Mouse (Mus musculus) cerebellum, adult 2 months (tissue): ENCODE measurements around the gene Slc39a11. TPM values are rescaled to one million over a fixed set of nuclear protein-coding genes. Genes with fewer than 3 reads are reported as not detected.

ENCODE experiments used
- DNase-seq, 2 experiments: peaks; one replicate each; pipeline ENCODE4 v3.0.0; 2021
- H3K27ac ChIP-seq: fragments of 200-500 bp; 2 replicates; pipeline ENCODE4 v1.5.1; 2012; ENCODE audit warnings: low read length, control low read depth, inconsistent platforms; ENCODE audit not compliant: insufficient read depth
- H3K27me3 ChIP-seq: fragments of 200-500 bp; 2 replicates; pipeline ENCODE4 v1.6.1; 2012; ENCODE audit warnings: inconsistent platforms, mild to moderate bottlenecking, low read length, moderate library complexity; ENCODE audit not compliant: control insufficient read depth, insufficient read depth
- H3K4me1 ChIP-seq: fragments of 200-500 bp; 2 replicates; pipeline ENCODE4 v1.6.1; 2011; ENCODE audit warnings: low read length; ENCODE audit not compliant: control insufficient read depth, insufficient read depth
- H3K4me3 ChIP-seq: fragments of 200-500 bp; replicated peaks from 2 replicates; pipeline ENCODE3; 2011; ENCODE audit warnings: mild to moderate bottlenecking, low read depth, low read length, control low read depth; ENCODE audit not compliant: insufficient read depth
- CTCF ChIP-seq: fragments of 200-500 bp; IDR thresholded peaks from 2 replicates; pipeline ENCODE4 v1.5.1; 2011; ENCODE audit warnings: low read depth, mild to moderate bottlenecking, control low read depth, low read length, moderate library complexity, borderline replicate concordance; ENCODE audit not compliant: insufficient read depth
- POLR2A ChIP-seq: fragments of 200-500 bp; IDR thresholded peaks from 2 replicates; pipeline ENCODE4 v1.6.1; 2011; ENCODE audit warnings: low read length, control low read depth, borderline replicate concordance; ENCODE audit not compliant: insufficient read depth
- WGBS: fragments of 180-500 bp; shearing (Covaris S2); methylation state at CpG from one replicate; pipeline ENCODE4 v1.1.7; 2018; 5-methylcytosine and 5-hydroxymethylcytosine counted together
- polyA plus RNA-seq: library from polyadenylated mRNA; depleted of rRNA; stranded (reverse); fragments of >200 nt; gene quantifications from 2 replicates; pipeline ENCODE4 v1.2.3, GENCODE M21; 2012

Gene Slc39a11
- polyA plus RNA-seq, 1 experiment: 14.1 TPM

GRCm38 (mm10) chr11:113618672-113619419, 31.0 kb downstream of the Slc39a11 start, which contains the start of gene Sstr2:
Gene Sstr2, plus strand, starts transcription at chr11:113619342.
- under 1% methylated on average over 54 of the region's 54 CpGs for WGBS
- TF ChIP-seq POLR2A (no peak), CTCF (no peak)
- H3K27me3 ChIP-seq: no peaks in the 10 kb centered on the region
- peak; percentile 73 for DNase-seq
- H3K4me3 ChIP-seq: peak within 1 kb of the TSS; percentile 55
- H3K4me1 ChIP-seq: peaks cover 7% of the 10 kb centered on the region; the same call in 1 of the 2 replicates
- no peak within 1 kb of the TSS for H3K27ac ChIP-seq

- TF ChIP-seq CTCF (no peak), POLR2A (no peak)
- no peak overlapping the region for H3K27ac ChIP-seq
- H3K4me1 ChIP-seq: peaks cover 7% of the 10 kb centered on the region; the same call in 1 of the 2 replicates
- 27% methylated on average over 4 of the region's 4 CpGs for WGBS
- peak overlapping the region; percentile 55 for H3K4me3 ChIP-seq
- DNase-seq: no peak
- H3K27me3 ChIP-seq: no peaks in the 10 kb centered on the region
Measured at GRCm38 (mm10) chr11:113618303-113618671, 31.6 kb downstream of the Slc39a11 start.

GRCm38 (mm10) chr11:113617132-113617911, 32.6 kb downstream of the Slc39a11 start:
- Histone ChIP-seq H3K27me3 (no peaks in the 10 kb centered on the region), H3K4me3 (no peak overlapping the region), H3K4me1 (peaks cover 7% of the 10 kb centered on the region; the same call in 1 of the 2 replicates), H3K27ac (no peak overlapping the region)
- peak; percentile 48 to 50 for DNase-seq
- TF ChIP-seq CTCF (peak; percentile 10; the same call in 1 of the 2 replicates), POLR2A (no peak)
- 66% methylated on average over 14 of the region's 14 CpGs for WGBS

- TF ChIP-seq CTCF (no peak), POLR2A (no peak)
- 89% methylated on average over 6 of the region's 6 CpGs for WGBS
- no peaks in the 10 kb centered on the region for H3K27me3 ChIP-seq
- DNase-seq: no peak
- H3K4me1 ChIP-seq: peaks cover under 1% of the 10 kb centered on the region; the same call in 1 of the 2 replicates
- H3K4me3 ChIP-seq: no peak overlapping the region
- no peak overlapping the region for H3K27ac ChIP-seq
Measured at GRCm38 (mm10) chr11:113614476-113614875, 35.4 kb downstream of the Slc39a11 start.

GRCm38 (mm10) chr11:113611664-113612611, 37.9 kb downstream of the Slc39a11 start:
- TF ChIP-seq CTCF: peak; percentile 67
- TF ChIP-seq POLR2A: no peak
- WGBS: 25% methylated on average over 24 of the region's 24 CpGs

GRCm38 (mm10) chr11:113611112-113611646, 38.7 kb downstream of the Slc39a11 start:
- no peaks in the 10 kb centered on the region for H3K27me3 ChIP-seq
- no peak for DNase-seq
- no peaks in the 10 kb centered on the region for H3K4me1 ChIP-seq
- 90% methylated on average over 10 of the region's 10 CpGs for WGBS
- no peak overlapping the region for H3K27ac ChIP-seq
- no peak overlapping the region for H3K4me3 ChIP-seq
- TF ChIP-seq POLR2A (no peak), CTCF (no peak)

More at GRCm38 (mm10) chr11:113611664-113612611, 37.9 kb downstream of the Slc39a11 start:
- peak; percentile 25 to 41 for DNase-seq
- Histone ChIP-seq H3K27me3 (no peaks in the 10 kb centered on the region), H3K4me3 (no peak overlapping the region), H3K27ac (no peak overlapping the region), H3K4me1 (no peaks in the 10 kb centered on the region)

- H3K4me1 ChIP-seq: no peaks in the 10 kb centered on the region
- H3K27me3 ChIP-seq: no peaks in the 10 kb centered on the region
- H3K4me3 ChIP-seq: no peak overlapping the region
- H3K27ac ChIP-seq: no peak overlapping the region
- TF ChIP-seq POLR2A (no peak), CTCF (no peak)
- no peak for DNase-seq
- 36% methylated on average over 5 of the region's 5 CpGs for WGBS
Measured at GRCm38 (mm10) chr11:113610266-113610665, 39.6 kb downstream of the Slc39a11 start.
